Mouse (Mus musculus): ENCODE measurements at regions not wholly inside any gene's neighbourhood (a gene's known extent, or its start where the extent isn't known, plus 50 kb on each side); places are given as distances from the start of the nearest gene placed in this dataset.

GRCm38 (mm10) chr14:107727234-107727633 is 1186.7 kb downstream of the Slitrk1 start:
- DNase-seq = no peak

- no peak for DNase-seq
Measured at GRCm38 (mm10) chr14:107688349-107688748, 1225.6 kb downstream of the Slitrk1 start.

GRCm38 (mm10) chr14:107687261-107688019 is 1226.5 kb downstream of the Slitrk1 start:
- no peak for DNase-seq

GRCm38 (mm10) chr14:107656595-107656994 is 1257.4 kb downstream of the Slitrk1 start:
- no peak for DNase-seq

- no peak for DNase-seq
Measured at GRCm38 (mm10) chr14:107615466-107615865, 1298.5 kb downstream of the Slitrk1 start.

- no peak for DNase-seq
Measured at GRCm38 (mm10) chr14:107614348-107614747, 1299.6 kb downstream of the Slitrk1 start.

- DNase-seq = no peak
Measured at GRCm38 (mm10) chr14:107603198-107603597, 1310.8 kb downstream of the Slitrk1 start.

- no peak for DNase-seq
Measured at GRCm38 (mm10) chr14:107586715-107587114, 1327.2 kb downstream of the Slitrk1 start.

GRCm38 (mm10) chr14:107584252-107584651 is 1329.7 kb downstream of the Slitrk1 start:
- DNase-seq = no peak

GRCm38 (mm10) chr14:107570676-107571075 is 1343.3 kb downstream of the Slitrk1 start:
- DNase-seq = no peak

GRCm38 (mm10) chr14:107568496-107568895 is 1345.5 kb downstream of the Slitrk1 start:
- DNase-seq = peak; percentile 85

Data from retina, postnatal 1 day (tissue).